In genomic region chr2:146630179-146630578, GRCm38 (mm10) we compare ENCODE assay signal across 22 mouse cellular contexts.
DNase-seq lines count a peak whose midpoint lies in the region; ATAC-seq and TF ChIP-seq lines count a peak whose summit lies in the region.
"Had no signal": no experiment of that assay in that cellular context is flagged by ENCODE, and none has a peak within 500 bp of the region (broad histone marks: within the 10 kb centered on the region; RNA-seq: fewer than 3 reads in every experiment).

No protein-coding gene starts in this region.

- peak; percentile 29 for DNase-seq in R1 (ENCODE audit: low read depth, low spot score)
- DNase-seq in midbrain, embryonic 14.5 days = no peak
- DNase-seq in urinary bladder, postnatal 4 days (ENCODE audit: low spot score in 2 of 2) = no peak
- DNase-seq in kidney, adult 9 months = no peak
- DNase-seq: adrenal gland, adult 8-10 months; adrenal gland, postnatal 14 days; adrenal gland, postnatal 36 days; cerebellum, adult 11-12 months; cerebellum, adult 2 months; cerebellum, adult 9-10 months; cerebellum, postnatal 10 days; cerebellum, postnatal 25 days; forebrain, postnatal 0 days had no signal

- no peak for ATAC-seq in midbrain, embryonic 14.5 days (ENCODE audit: low FRiP score, low TSS enrichment)
- ATAC-seq: activated CD4-positive, CD25-positive, alpha-beta regulatory T cell, adult 4 months; forebrain, embryonic 13.5 days; forebrain, embryonic 15.5 days; forebrain, postnatal 0 days; Patski had no signal

- H3K9ac ChIP-seq in ES-Bruce4 (ENCODE audit: low read depth, poor library complexity, severe bottlenecking) = no peak overlapping the region
- no peak overlapping the region for H3K9ac ChIP-seq in midbrain, embryonic 14.5 days (replicated peaks; ENCODE audit: low read length)
- H3K9ac ChIP-seq: embryonic facial prominence, embryonic 12.5 days; forebrain, embryonic 13.5 days; forebrain, embryonic 15.5 days; forebrain, postnatal 0 days had no signal

- TF ChIP-seq EP300 in ES-Bruce4 (IDR thresholded peaks at IDR 0.05; ENCODE audit: insufficient read depth, low read depth, low read length) = 0 out of 2 replicates have a peak, but pooled peaks have one; percentile 73

- peak overlapping the region; percentile 32; the same call in 1 of the 2 replicates for H3K4me3 ChIP-seq in E14TG2a.4 (replicated peaks; ENCODE audit: low read length)
- H3K4me3 ChIP-seq in ES-Bruce4 (ENCODE audit: low read depth, low read length) = no peak overlapping the region
- no peak overlapping the region for H3K4me3 ChIP-seq in midbrain, embryonic 14.5 days (replicated peaks; ENCODE audit: low read depth, low read length)
- H3K4me3 ChIP-seq: embryonic facial prominence, embryonic 10.5 days; embryonic facial prominence, embryonic 12.5 days; forebrain, embryonic 13.5 days; forebrain, embryonic 15.5 days had no signal

- H3K36me3 ChIP-seq in E14TG2a.4 (ENCODE audit: insufficient read depth, low read length) (0 out of 2 replicates have a peak, but pooled peaks cover 7% of the 10 kb centered on the region), ES-Bruce4 (ENCODE audit: control insufficient read depth, insufficient read depth, low read length, poor library complexity, severe bottlenecking) (no peaks in the 10 kb centered on the region)
- H3K36me3 ChIP-seq in midbrain, embryonic 14.5 days (ENCODE audit: control insufficient read depth, insufficient read depth, low read length) = no peaks in the 10 kb centered on the region
- H3K36me3 ChIP-seq: embryonic facial prominence, embryonic 10.5 days; embryonic facial prominence, embryonic 12.5 days; forebrain, embryonic 15.5 days; G1E had no signal

- H3K4me1 ChIP-seq in E14TG2a.4 (replicated peaks; ENCODE audit: low read depth, low read length) = peaks cover 74% of the 10 kb centered on the region
- H3K4me1 ChIP-seq in ES-Bruce4 (ENCODE audit: control insufficient read depth, insufficient read depth, low read length) = peaks cover 5% of the 10 kb centered on the region
- no peaks in the 10 kb centered on the region for H3K4me1 ChIP-seq in midbrain, embryonic 14.5 days (ENCODE audit: control insufficient read depth, insufficient read depth, low read length)
- H3K4me1 ChIP-seq: forebrain, embryonic 13.5 days; forebrain, embryonic 15.5 days had no signal

- H3K27ac ChIP-seq in ES-Bruce4 (ENCODE audit: insufficient read depth, low read length) = no peak overlapping the region; the same call in 1 of the 2 replicates
- no peak overlapping the region for H3K27ac ChIP-seq in midbrain, embryonic 14.5 days (replicated peaks; ENCODE audit: low read depth, low read length)
- H3K27ac ChIP-seq: embryonic facial prominence, embryonic 10.5 days; embryonic facial prominence, embryonic 12.5 days; forebrain, embryonic 13.5 days; forebrain, embryonic 15.5 days had no signal

- no peak overlapping the region for H3K4me2 ChIP-seq in midbrain, embryonic 14.5 days (ENCODE audit: low read length)
- H3K4me2 ChIP-seq: embryonic facial prominence, embryonic 12.5 days; forebrain, embryonic 13.5 days; forebrain, embryonic 15.5 days had no signal

- no peaks in the 10 kb centered on the region for H3K27me3 ChIP-seq in E14TG2a.4 (ENCODE audit: insufficient read depth, low read length)
- no peaks in the 10 kb centered on the region for H3K27me3 ChIP-seq in ES-Bruce4 (ENCODE audit: control insufficient read depth, insufficient read depth, low read length, poor library complexity, severe bottlenecking)
- H3K27me3 ChIP-seq in midbrain, embryonic 14.5 days (ENCODE audit: control insufficient read depth, insufficient read depth, low read length) = peaks cover 45% of the 10 kb centered on the region
- H3K27me3 ChIP-seq: embryonic facial prominence, embryonic 12.5 days had no signal

- peaks cover 23% of the 10 kb centered on the region for H3K9me3 ChIP-seq in E14TG2a.4 (ENCODE audit: low read length)
- no peaks in the 10 kb centered on the region for H3K9me3 ChIP-seq in ES-Bruce4 (replicated peaks; ENCODE audit: control insufficient read depth, insufficient read depth, low read length, poor library complexity, severe bottlenecking)
- H3K9me3 ChIP-seq in midbrain, embryonic 14.5 days (ENCODE audit: control insufficient read depth, low read length) = no peaks in the 10 kb centered on the region
- H3K9me3 ChIP-seq: embryonic facial prominence, embryonic 10.5 days; embryonic facial prominence, embryonic 12.5 days; forebrain, embryonic 13.5 days; forebrain, embryonic 15.5 days; G1E had no signal

- WGBS in midbrain, embryonic 14.5 days = 77% methylated on average over 3 of the region's 3 CpGs

- TF ChIP-seq POLR2A in ES-Bruce4 (IDR thresholded peaks at IDR 0.05; ENCODE audit: insufficient read depth, low read length) = no peak

- TF ChIP-seq CTCF in E14TG2a.4 (conservative IDR thresholded peaks at IDR 0.05; ENCODE audit: low read length) = no peak
- no peak for TF ChIP-seq CTCF in ES-Bruce4 (IDR thresholded peaks at IDR 0.05; ENCODE audit: low read depth, low read length)
